In the genomic region with DNA sequence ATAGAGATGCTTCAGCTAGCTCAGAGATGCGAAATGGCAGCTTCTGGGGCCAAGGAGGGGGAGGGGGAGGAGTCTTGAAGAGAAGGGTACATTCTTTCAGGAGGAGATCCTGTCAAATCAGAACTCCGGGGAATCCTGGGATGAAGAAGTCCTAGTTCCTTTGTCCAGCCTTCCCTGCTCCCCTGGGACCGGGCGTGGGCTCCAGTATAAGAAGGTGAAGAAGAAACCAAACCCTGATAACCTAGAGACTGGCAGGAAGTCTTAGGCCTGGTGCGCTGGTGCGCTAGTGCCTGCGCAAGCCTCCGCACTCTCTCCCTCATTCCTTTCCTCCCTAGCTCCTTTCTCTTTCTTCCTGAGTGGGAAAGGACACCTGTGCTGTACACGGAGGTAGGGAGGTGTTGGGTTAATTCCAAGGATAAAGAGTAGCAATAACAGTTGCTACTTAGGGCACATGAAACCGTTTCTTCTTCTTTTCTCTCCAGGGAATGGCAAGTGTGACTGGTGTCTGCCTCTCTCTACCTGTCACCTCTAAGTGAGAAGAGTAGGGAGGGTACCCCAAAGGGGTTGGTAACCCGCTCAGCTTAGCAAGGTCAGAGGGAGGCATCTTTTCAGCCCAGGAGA, we compare ENCODE assay signal across 8 mouse cellular contexts. TPM values are rescaled to one million over a fixed set of nuclear protein-coding genes. Genes with fewer than 3 reads are reported as not detected.
DNase-seq lines count a peak whose midpoint lies in the region; ATAC-seq lines count a peak whose summit lies in the region.

No protein-coding gene starts in this region.

- 0 out of 2 replicates have a peak, but pooled peaks cover 3% of the 10 kb centered on the region for H3K36me3 ChIP-seq in lung, embryonic 15.5 days
- peaks cover 13% of the 10 kb centered on the region for H3K36me3 ChIP-seq in embryonic facial prominence, embryonic 12.5 days
- 0 out of 2 replicates have a peak, but pooled peaks cover under 1% of the 10 kb centered on the region for H3K36me3 ChIP-seq in limb, embryonic 10.5 days
- H3K36me3 ChIP-seq in neural tube, embryonic 11.5 days (ENCODE audit: control insufficient read depth, insufficient read depth, low read length), result 0 out of 2 replicates have a peak, but pooled peaks cover 3% of the 10 kb centered on the region

- H3K4me3 ChIP-seq in lung, embryonic 15.5 days, result peak overlapping the region; percentile 80
- H3K4me3 ChIP-seq in embryonic facial prominence, embryonic 12.5 days, result peak overlapping the region; percentile 77
- H3K4me3 ChIP-seq in limb, embryonic 10.5 days, result peak overlapping the region; percentile 78
- H3K4me3 ChIP-seq in neural tube, embryonic 11.5 days (ENCODE audit: low read depth, low read length), result peak overlapping the region; percentile 74

- H3K4me2 ChIP-seq in lung, embryonic 15.5 days, result peak overlapping the region; percentile 99
- peak overlapping the region; percentile 99 for H3K4me2 ChIP-seq in embryonic facial prominence, embryonic 12.5 days (replicated peaks)
- peak overlapping the region; percentile 99 for H3K4me2 ChIP-seq in neural tube, embryonic 11.5 days (ENCODE audit: low read depth)

- H3K9ac ChIP-seq in lung, embryonic 15.5 days, result peak overlapping the region; percentile 76
- peak overlapping the region; percentile 70; the same call in 1 of the 2 replicates for H3K9ac ChIP-seq in embryonic facial prominence, embryonic 12.5 days
- peak overlapping the region; percentile 75 for H3K9ac ChIP-seq in neural tube, embryonic 11.5 days (ENCODE audit: low read length)

- no peak for DNase-seq in lung, postnatal 4 days
- no peak for DNase-seq in limb, embryonic 10.5 days (ENCODE audit: low spot score)
- DNase-seq in neural tube, embryonic 11.5 days (ENCODE audit: low spot score), result peak; percentile 42
- no peak for DNase-seq in layer of hippocampus, adult 9-11 months
- DNase-seq in kidney, adult 9 months, result no peak
- no peak for DNase-seq in urinary bladder, adult 18-20 months (ENCODE audit: low spot score in 2 of 2)

- 0 out of 2 replicates have a peak, but pooled peaks cover 3% of the 10 kb centered on the region for H3K27me3 ChIP-seq in lung, embryonic 15.5 days
- H3K27me3 ChIP-seq in embryonic facial prominence, embryonic 12.5 days, result peaks cover 24% of the 10 kb centered on the region
- peaks cover 84% of the 10 kb centered on the region for H3K27me3 ChIP-seq in limb, embryonic 10.5 days (ENCODE audit: low read depth, poor library complexity, severe bottlenecking)
- H3K27me3 ChIP-seq in neural tube, embryonic 11.5 days (ENCODE audit: control insufficient read depth, insufficient read depth, low read length), result 0 out of 2 replicates have a peak, but pooled peaks cover 2% of the 10 kb centered on the region

- no peak for ATAC-seq in lung, embryonic 15.5 days (ENCODE audit: borderline replicate concordance, extremely low read depth, low FRiP score, low TSS enrichment)
- no peak for ATAC-seq in embryonic facial prominence, embryonic 12.5 days (ENCODE audit: insufficient number of reproducible peaks, insufficient read depth, low FRiP score, low TSS enrichment)
- ATAC-seq in neural tube, embryonic 11.5 days (ENCODE audit: insufficient read depth, low FRiP score, low TSS enrichment), result no peak

- H3K27ac ChIP-seq in lung, embryonic 15.5 days, result peak overlapping the region; percentile 37; the same call in 1 of the 2 replicates
- H3K27ac ChIP-seq in embryonic facial prominence, embryonic 12.5 days, result 0 out of 2 replicates have a peak overlapping the region, but pooled peaks have one; percentile 80
- 0 out of 2 replicates have a peak overlapping the region, but pooled peaks have one; percentile 81 for H3K27ac ChIP-seq in limb, embryonic 10.5 days
- H3K27ac ChIP-seq in neural tube, embryonic 11.5 days (ENCODE audit: low read depth, low read length), result peak overlapping the region; percentile 62; the same call in 1 of the 2 replicates

- peaks cover 15% of the 10 kb centered on the region for H3K4me1 ChIP-seq in lung, embryonic 15.5 days
- peaks cover 16% of the 10 kb centered on the region; the same call in 1 of the 2 replicates for H3K4me1 ChIP-seq in embryonic facial prominence, embryonic 12.5 days
- H3K4me1 ChIP-seq in limb, embryonic 10.5 days, result peaks cover 32% of the 10 kb centered on the region
- H3K4me1 ChIP-seq in neural tube, embryonic 11.5 days (ENCODE audit: control insufficient read depth, insufficient read depth, low read length), result 0 out of 2 replicates have a peak, but pooled peaks cover 2% of the 10 kb centered on the region

- 20% methylated on average over 11 of the region's 11 CpGs for WGBS in lung, embryonic 15.5 days
- 9% methylated on average over 11 of the region's 11 CpGs for WGBS in embryonic facial prominence, embryonic 12.5 days
- WGBS in limb, embryonic 10.5 days, result 4% methylated on average over 11 of the region's 11 CpGs
- 6% methylated on average over 11 of the region's 11 CpGs for WGBS in neural tube, embryonic 11.5 days

- H3K9me3 ChIP-seq in lung, embryonic 15.5 days, result no peaks in the 10 kb centered on the region
- H3K9me3 ChIP-seq in embryonic facial prominence, embryonic 12.5 days, result no peaks in the 10 kb centered on the region
- no peaks in the 10 kb centered on the region for H3K9me3 ChIP-seq in limb, embryonic 10.5 days (replicated peaks)
- H3K9me3 ChIP-seq in neural tube, embryonic 11.5 days (ENCODE audit: control insufficient read depth, low read length), result no peaks in the 10 kb centered on the region

RNA-seq across cellular contexts. Expression of gene Esyt1, which starts 1.4 kb away (rescaled TPM):
- polyA plus RNA-seq in lung, embryonic 15.5 days (2015; fragmentation: Nextera tagmentation; extraction: Ambion mirVana), result 28.8 and 31.5 TPM in 2 replicates
- 29.2 and 30.7 TPM in 2 replicates for polyA plus RNA-seq in embryonic facial prominence, embryonic 12.5 days (2016; fragmentation: Nextera tagmentation; extraction: Ambion mirVana)
- 7.0 and 8.4 TPM in 2 replicates for polyA plus RNA-seq in limb, embryonic 10.5 days (2016; fragmentation: Nextera tagmentation; extraction: Ambion mirVana)
- 27.3 and 34.1 TPM in 2 replicates for polyA plus RNA-seq in neural tube, embryonic 11.5 days (2014; fragmentation: Nextera tagmentation; extraction: Ambion mirVana)

RNA-seq across cellular contexts. Expression of gene Zc3h10, which starts 23.4 kb away (rescaled TPM):
- 14.6 and 14.9 TPM in 2 replicates for polyA plus RNA-seq in lung, embryonic 15.5 days (2015; fragmentation: Nextera tagmentation; extraction: Ambion mirVana)
- polyA plus RNA-seq in embryonic facial prominence, embryonic 12.5 days (2016; fragmentation: Nextera tagmentation; extraction: Ambion mirVana), result 18.8 and 19.4 TPM in 2 replicates
- 14.5 and 15.4 TPM in 2 replicates for polyA plus RNA-seq in limb, embryonic 10.5 days (2016; fragmentation: Nextera tagmentation; extraction: Ambion mirVana)
- 16.6 and 18.3 TPM in 2 replicates for polyA plus RNA-seq in neural tube, embryonic 11.5 days (2014; fragmentation: Nextera tagmentation; extraction: Ambion mirVana)

RNA-seq across cellular contexts. Expression of gene Rpl41, which starts 24.9 kb away (rescaled TPM):
- polyA plus RNA-seq in lung, embryonic 15.5 days (2015; fragmentation: Nextera tagmentation; extraction: Ambion mirVana), result 3,783 and 4,172 TPM in 2 replicates
- polyA plus RNA-seq in embryonic facial prominence, embryonic 12.5 days (2016; fragmentation: Nextera tagmentation; extraction: Ambion mirVana), result 3,271 and 3,412 TPM in 2 replicates
- 3,499 and 3,829 TPM in 2 replicates for polyA plus RNA-seq in limb, embryonic 10.5 days (2016; fragmentation: Nextera tagmentation; extraction: Ambion mirVana)
- 3,132 and 3,213 TPM in 2 replicates for polyA plus RNA-seq in neural tube, embryonic 11.5 days (2014; fragmentation: Nextera tagmentation; extraction: Ambion mirVana)

RNA-seq across cellular contexts. Expression of gene Myl6b, which starts 25.7 kb away (rescaled TPM):
- polyA plus RNA-seq in lung, embryonic 15.5 days (2015; fragmentation: Nextera tagmentation; extraction: Ambion mirVana), result 2.9 and 4.3 TPM in 2 replicates
- 3.2 and 3.9 TPM in 2 replicates for polyA plus RNA-seq in embryonic facial prominence, embryonic 12.5 days (2016; fragmentation: Nextera tagmentation; extraction: Ambion mirVana)
- 1.6 and 3.3 TPM in 2 replicates for polyA plus RNA-seq in limb, embryonic 10.5 days (2016; fragmentation: Nextera tagmentation; extraction: Ambion mirVana)
- 2.4 and 3.5 TPM in 2 replicates for polyA plus RNA-seq in neural tube, embryonic 11.5 days (2014; fragmentation: Nextera tagmentation; extraction: Ambion mirVana)

RNA-seq across cellular contexts. Expression of gene Myl6, which starts 30.3 kb away (rescaled TPM):
- 1,477 and 1,532 TPM in 2 replicates for polyA plus RNA-seq in lung, embryonic 15.5 days (2015; fragmentation: Nextera tagmentation; extraction: Ambion mirVana)
- 877 and 907 TPM in 2 replicates for polyA plus RNA-seq in embryonic facial prominence, embryonic 12.5 days (2016; fragmentation: Nextera tagmentation; extraction: Ambion mirVana)
- polyA plus RNA-seq in limb, embryonic 10.5 days (2016; fragmentation: Nextera tagmentation; extraction: Ambion mirVana), result 685 and 729 TPM in 2 replicates
- polyA plus RNA-seq in neural tube, embryonic 11.5 days (2014; fragmentation: Nextera tagmentation; extraction: Ambion mirVana), result 776 and 804 TPM in 2 replicates
